Mouse (Mus musculus) CH12.LX (cell line): ENCODE measurements around the gene Megf8. TPM values are rescaled to one million over a fixed set of nuclear protein-coding genes. Genes with fewer than 3 reads are reported as not detected.

ENCODE experiments used
- DNase-seq: peaks from one replicate; pipeline ENCODE4 v3.0.0-alpha.2; 2013; ENCODE audit errors: extremely low read depth
- H3K27ac ChIP-seq: 2 replicates; pipeline ENCODE4 v1.5.1; 2012; ENCODE audit warnings: low read depth, mild to moderate bottlenecking, control low read depth, moderate library complexity; ENCODE audit not compliant: insufficient read depth
- H3K27me3 ChIP-seq: replicated peaks from 2 replicates; pipeline ENCODE3; 2012; ENCODE audit warnings: inconsistent platforms
- H3K36me3 ChIP-seq, 2 experiments: replicated peaks in 1 of 2; 2 replicates each; pipeline versions ENCODE3 to v1.6.1; 2012; ENCODE audit warnings: inconsistent platforms in 1 of 2, low read length in 1 of 2, mild to moderate bottlenecking in 1 of 2, mixed read lengths in 1 of 2, moderate library complexity in 1 of 2; ENCODE audit not compliant: control insufficient read depth in 1 of 2, insufficient read depth in 1 of 2
- H3K4me1 ChIP-seq, 2 experiments: 2 replicates each; pipeline ENCODE4 v1.6.1; 2012; ENCODE audit warnings: inconsistent platforms in 1 of 2, moderate library complexity in 1 of 2; ENCODE audit not compliant: insufficient read depth in 2 of 2, control insufficient read depth in 1 of 2
- H3K4me2 ChIP-seq: 2 replicates; pipeline ENCODE4 v1.6.1; 2012; ENCODE audit warnings: low read depth, mild to moderate bottlenecking, control low read depth; ENCODE audit not compliant: poor library complexity, insufficient read depth, severe bottlenecking
- H3K4me3 ChIP-seq, 3 experiments: fragments of 150-350 bp in 1 of 3; sonication (generic) in 1 of 3; replicated peaks in 1 of 3; 2 replicates each; pipeline versions ENCODE3 to v1.5.1; 2011 to 2012; ENCODE audit warnings: low read depth in 2 of 3, low read length in 2 of 3, mild to moderate bottlenecking in 2 of 3, moderate library complexity in 2 of 3, control low read depth in 1 of 3, improper control_type of control experiment in 1 of 3, inconsistent platforms in 1 of 3, mixed read lengths in 1 of 3; ENCODE audit not compliant: poor library complexity in 1 of 3
- H3K79me2 ChIP-seq: replicated peaks from 2 replicates; pipeline ENCODE4 v1.6.1; 2012; ENCODE audit warnings: mild to moderate bottlenecking, moderate library complexity; ENCODE audit not compliant: control insufficient read depth, poor library complexity, insufficient read depth, severe bottlenecking; ENCODE audit errors: extremely low read depth
- H3K9ac ChIP-seq: 2 replicates; pipeline ENCODE4 v1.6.1; 2012; ENCODE audit warnings: low read depth, mild to moderate bottlenecking, control low read depth, moderate library complexity; ENCODE audit not compliant: insufficient read depth
- H3K9me3 ChIP-seq: replicated peaks from 2 replicates; pipeline ENCODE3; 2012; ENCODE audit warnings: low read length, inconsistent platforms, mixed read lengths
- CHD1 ChIP-seq: IDR thresholded peaks from 2 replicates; pipeline ENCODE4 v1.6.1; 2012; ENCODE audit warnings: low read depth, low read length, improper control_type of control experiment, inconsistent platforms
- CTCF ChIP-seq, 2 experiments: IDR thresholded peaks in 1 of 2; conservative IDR thresholded peaks in 1 of 2; 2 replicates each; pipeline ENCODE4 v1.5.1; 2011 to 2012; ENCODE audit warnings: low read depth in 2 of 2, low read length in 2 of 2, improper control_type of control experiment in 1 of 2, inconsistent platforms in 1 of 2, mild to moderate bottlenecking in 1 of 2, moderate library complexity in 1 of 2
- ELF1 ChIP-seq: IDR thresholded peaks from 2 replicates; pipeline ENCODE4 v1.6.1; 2014; ENCODE audit warnings: low read depth, mild to moderate bottlenecking, inconsistent platforms, low read length, improper control_type of control experiment
- EP300 ChIP-seq: IDR thresholded peaks from 2 replicates; pipeline ENCODE4 v1.6.1; 2011; ENCODE audit warnings: low read length, improper control_type of control experiment
- ETS1 ChIP-seq: conservative IDR thresholded peaks from 2 replicates; pipeline ENCODE4 v1.6.1; 2012; ENCODE audit warnings: low read depth, mild to moderate bottlenecking, inconsistent platforms, low read length, improper control_type of control experiment, moderate library complexity
- HCFC1 ChIP-seq: IDR thresholded peaks from 2 replicates; pipeline ENCODE4 v1.6.1; 2012; ENCODE audit warnings: low read depth, mild to moderate bottlenecking, inconsistent platforms, low read length, improper control_type of control experiment
- IRF4 ChIP-seq: IDR thresholded peaks from 2 replicates; pipeline ENCODE4 v1.6.1; 2014; ENCODE audit warnings: low read depth, mild to moderate bottlenecking, inconsistent platforms, low read length, improper control_type of control experiment
- JUND ChIP-seq: conservative IDR thresholded peaks from 2 replicates; pipeline ENCODE4 v1.6.1; 2011; ENCODE audit warnings: low read depth, low read length, improper control_type of control experiment
- MAX ChIP-seq: IDR thresholded peaks from 2 replicates; pipeline ENCODE4 v1.6.1; 2011; ENCODE audit warnings: low read length, improper control_type of control experiment
- MEF2A ChIP-seq: IDR thresholded peaks from 2 replicates; pipeline ENCODE4 v1.6.1; 2014; ENCODE audit warnings: low read depth, mild to moderate bottlenecking, inconsistent platforms, low read length, improper control_type of control experiment, borderline replicate concordance
- POLR2A ChIP-seq: IDR thresholded peaks from 2 replicates; pipeline ENCODE4 v1.6.1; 2011; ENCODE audit warnings: low read depth, mild to moderate bottlenecking, improper control_type of control experiment, low read length
- RCOR1 ChIP-seq: conservative IDR thresholded peaks from 2 replicates; pipeline ENCODE4 v1.6.1; 2012; ENCODE audit warnings: low read depth, mild to moderate bottlenecking, inconsistent platforms, low read length, improper control_type of control experiment
- SIN3A ChIP-seq: IDR thresholded peaks from 2 replicates; pipeline ENCODE4 v1.6.1; 2012; ENCODE audit warnings: low read length, improper control_type of control experiment, inconsistent platforms
- SMC3 ChIP-seq: IDR thresholded peaks from 2 replicates; pipeline ENCODE4 v1.6.1; 2011; ENCODE audit warnings: low read depth, low read length, improper control_type of control experiment
- TBP ChIP-seq: conservative IDR thresholded peaks from 2 replicates; pipeline ENCODE4 v1.6.1; 2011; ENCODE audit warnings: low read depth, low read length, improper control_type of control experiment
- TCF12 ChIP-seq: IDR thresholded peaks from 2 replicates; pipeline ENCODE4 v1.6.1; 2014; ENCODE audit warnings: low read depth, mild to moderate bottlenecking, inconsistent platforms, low read length, improper control_type of control experiment
- USF2 ChIP-seq: conservative IDR thresholded peaks from 2 replicates; pipeline ENCODE4 v1.6.1; 2011; ENCODE audit warnings: low read depth, low read length, improper control_type of control experiment
- ZKSCAN1 ChIP-seq: IDR thresholded peaks from 2 replicates; pipeline ENCODE4 v1.6.1; 2012; ENCODE audit warnings: low read depth, inconsistent platforms, low read length, improper control_type of control experiment, borderline replicate concordance
- ZMIZ1 ChIP-seq: IDR thresholded peaks from 2 replicates; pipeline ENCODE4 v1.6.1; 2012; ENCODE audit warnings: low read depth, mild to moderate bottlenecking, inconsistent platforms, low read length, improper control_type of control experiment
- ZNF384 ChIP-seq: IDR thresholded peaks from 2 replicates; pipeline ENCODE4 v1.6.1; 2012; ENCODE audit warnings: low read depth, low read length, improper control_type of control experiment, inconsistent platforms
- dilution Hi-C: fragments of 300-500 bp; cut with MboI; formaldehyde crosslinking; loops from 2 replicates; pipeline ENCODE4 v1.14.3; 2020; ENCODE audit warnings: low sequenced_read_pairs; ENCODE audit not compliant: extremely low pct_unique_long_range_greater_than_20kb, extremely low pct_ligation_motif_present
- in situ Hi-C: fragments of 300-500 bp; cut with MboI; formaldehyde crosslinking; loops from 3 replicates; pipeline ENCODE4 v1.14.3; 2019; ENCODE audit warnings: low sequenced_read_pairs, low pct_ligation_motif_present, low pct_unique_long_range_greater_than_20kb, mixed read lengths
- polyA plus RNA-seq: library from polyadenylated mRNA; unstranded; fragments of >175 nt; gene quantifications from 2 replicates; pipeline ENCODE4 v1.2.1, GENCODE M21; 2012; ENCODE audit warnings: low read depth; ENCODE audit not compliant: insufficient read length
- total RNA-seq, 2 experiments: library from RNA; depleted of rRNA; stranded (reverse); fragments of 300-350 nt in 1 of 2; fragments of >200 nt in 1 of 2; gene quantifications; 2 replicates each; pipeline ENCODE4 v1.2.3; 2012 to 2014

Gene Megf8
- total and polyA plus RNA-seq, 3 experiments: 0.62 to 1.7 (median 1.2) TPM

- H3K27ac ChIP-seq: no peak overlapping the region
- no peak overlapping the region for H3K4me3 ChIP-seq
- H3K4me1 ChIP-seq: peaks cover 0 to 3% of the 10 kb centered on the region in 2 experiments; a peak in 1 of 4 replicates
- H3K36me3 ChIP-seq: no peaks in the 10 kb centered on the region
- H3K4me2 ChIP-seq: no peak overlapping the region
- peaks cover 62% of the 10 kb centered on the region for H3K27me3 ChIP-seq
- no peaks in the 10 kb centered on the region for H3K9me3 ChIP-seq
- dilution Hi-C loops (no loop called here), in situ Hi-C loops (no loop called here)
- H3K79me2 ChIP-seq: no peaks in the 10 kb centered on the region
- DNase-seq: no peak
- TF ChIP-seq JUND (no peak), EP300 (no peak), ZMIZ1 (no peak), ZNF384 (no peak), SIN3A (no peak), IRF4 (no peak), ELF1 (no peak), ETS1 (no peak), CHD1 (no peak), SMC3 (peak; percentile 17; the same call in 1 of the 2 replicates), CTCF (conservative IDR thresholded peaks at IDR 0.05 in 1 of 2, IDR thresholded peaks at IDR 0.05 in 1 of 2; ENCODE audit: low read depth in 2 of 2, low read length in 2 of 2) (peak in 1 of 2 experiments; percentile 33; a peak in 2 of 4 replicates), POLR2A (no peak), RCOR1 (no peak), MEF2A (no peak), ZKSCAN1 (no peak), TBP (no peak)
- H3K9ac ChIP-seq: no peak overlapping the region
Measured at GRCm38 (mm10) chr7:25367632-25368293, 50.8 kb downstream of the Megf8 start.

DNA sequence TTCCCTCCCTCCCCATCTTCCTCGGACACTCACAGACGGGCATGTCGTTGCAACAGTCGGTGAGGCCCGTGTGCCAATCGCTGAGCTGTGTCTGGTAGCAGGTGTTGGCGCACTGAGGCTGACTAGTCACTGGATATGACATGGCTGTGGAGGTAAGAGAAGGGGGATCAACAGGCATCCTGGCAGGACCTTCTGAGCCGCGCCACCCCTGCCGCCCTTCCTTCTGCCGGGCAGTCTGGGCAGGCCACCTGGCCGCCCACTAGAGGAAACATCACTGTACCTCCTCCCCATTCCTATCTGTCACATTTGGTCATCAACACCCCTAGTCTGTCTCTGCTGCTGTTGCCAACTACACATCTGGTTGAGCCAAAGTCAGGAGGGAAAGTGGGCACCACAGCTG is 51.4 kb downstream of the Megf8 start:
- TF ChIP-seq HCFC1 (no peak), MAX (no peak), USF2 (no peak), ZNF384 (no peak), MEF2A (no peak), TCF12 (no peak), ZMIZ1 (no peak)
- Histone ChIP-seq H3K27ac (no peak overlapping the region), H3K27me3 (peaks cover 62% of the 10 kb centered on the region), H3K4me1 (no peaks in the 10 kb centered on the region), H3K36me3 (no peaks in the 10 kb centered on the region), H3K79me2 (no peaks in the 10 kb centered on the region), H3K4me2 (no peak overlapping the region), H3K9me3 (no peaks in the 10 kb centered on the region), H3K4me3 (no peak overlapping the region), H3K9ac (no peak overlapping the region)
- in situ Hi-C loops (no loop called here), dilution Hi-C loops (no loop called here)
- no peak for DNase-seq
